Mouse (Mus musculus): ENCODE measurements around the gene Fbn1.

DNA sequence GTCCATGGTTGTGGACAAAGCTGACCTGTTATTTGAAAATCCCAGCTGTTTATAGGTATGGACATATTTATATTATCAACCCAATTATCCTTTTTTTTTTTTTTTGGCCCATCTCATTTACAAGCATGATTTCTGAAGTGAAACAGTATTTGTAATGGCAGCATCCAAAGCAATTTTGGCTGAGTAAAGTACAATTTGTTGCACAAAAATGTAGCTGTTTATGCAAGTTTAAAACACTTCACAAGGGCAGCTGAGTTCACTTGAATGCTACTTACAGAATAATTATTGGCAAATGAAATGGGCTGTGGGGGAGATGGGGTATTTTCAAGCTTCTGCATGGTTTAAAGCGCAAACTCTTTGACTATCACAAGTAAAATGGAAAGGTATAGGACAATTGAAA, 209.0 kb downstream of the Fbn1 start:
- TF ChIP-seq POLR2A (IDR thresholded peaks at IDR 0.05; ENCODE audit: borderline replicate concordance, low read depth, low read length) (no peak), CTCF (IDR thresholded peaks at IDR 0.05; ENCODE audit: low read depth, low read length) (no peak)

Data from bone marrow macrophage, adult 2 months (primary cell).